ENCODE assay signal across 26 mouse cellular contexts in genomic region chr12:21228650-21229049, GRCm38 (mm10). TPM values are rescaled to one million over a fixed set of nuclear protein-coding genes. Genes with fewer than 3 reads are reported as not detected.
DNase-seq lines count a peak whose midpoint lies in the region; ATAC-seq and TF ChIP-seq lines count a peak whose summit lies in the region.
"Had no signal": no experiment of that assay in that cellular context is flagged by ENCODE, and none has a peak within 500 bp of the region (broad histone marks: within the 10 kb centered on the region; RNA-seq: fewer than 3 reads in every experiment).

No protein-coding gene starts in this region.

- no peak for TF ChIP-seq EP300 in lung, postnatal 0 days (IDR thresholded peaks at IDR 0.05)
- TF ChIP-seq EP300 in liver, embryonic 14.5 days (IDR thresholded peaks at IDR 0.05; ENCODE audit: low read depth) = no peak

- DNase-seq in hindbrain, embryonic 10.5 days (ENCODE audit: low spot score) = no peak
- no peak for DNase-seq in lung, postnatal 0 days (ENCODE audit: low spot score)
- DNase-seq in lung, postnatal 14 days = no peak
- DNase-seq in liver, embryonic 14.5 days (ENCODE audit: low read depth in 3 of 3, low spot score in 3 of 3) = peak in 1 of 3 experiments; percentile 37
- no peak for DNase-seq in kidney, postnatal 4 days
- no peak for DNase-seq in adipocyte (ENCODE audit: low spot score)
- DNase-seq: adrenal gland, adult 8-10 months; cerebellum, adult 11 months; cerebellum, adult 9-10 months; kidney, adult 9 months; kidney, postnatal 14 days; spleen, adult 18-20 months; thymus, adult 18-20 months; thymus, postnatal 25 days had no signal

- H3K9ac ChIP-seq in hindbrain, embryonic 13.5 days = no peak overlapping the region
- no peak overlapping the region for H3K9ac ChIP-seq in lung, postnatal 0 days (replicated peaks; ENCODE audit: low read depth)
- H3K9ac ChIP-seq in liver, embryonic 14.5 days (replicated peaks) = no peak overlapping the region
- H3K9ac ChIP-seq: embryonic facial prominence, embryonic 13.5 days; forebrain, embryonic 15.5 days; hindbrain, embryonic 14.5 days; limb, embryonic 13.5 days; midbrain, embryonic 15.5 days; neural tube, embryonic 15.5 days had no signal

- WGBS in hindbrain, embryonic 13.5 days = 91% methylated on average over 4 of the region's 4 CpGs
- WGBS in hindbrain, embryonic 10.5 days = 97% methylated on average over 4 of the region's 4 CpGs
- 85% methylated on average over 4 of the region's 4 CpGs for WGBS in lung, postnatal 0 days
- 17% methylated on average over 4 of the region's 4 CpGs for WGBS in liver, embryonic 14.5 days (ENCODE audit: insufficient replicate concordance)

- no peaks in the 10 kb centered on the region for H3K9me3 ChIP-seq in hindbrain, embryonic 13.5 days
- H3K9me3 ChIP-seq in hindbrain, embryonic 10.5 days = no peaks in the 10 kb centered on the region
- no peaks in the 10 kb centered on the region for H3K9me3 ChIP-seq in lung, postnatal 0 days (ENCODE audit: low read length)
- no peaks in the 10 kb centered on the region for H3K9me3 ChIP-seq in liver, embryonic 14.5 days (ENCODE audit: control insufficient read depth, low read length)
- H3K9me3 ChIP-seq: embryonic facial prominence, embryonic 13.5 days; forebrain, embryonic 10.5 days; forebrain, embryonic 15.5 days; limb, embryonic 13.5 days; midbrain, embryonic 10.5 days; midbrain, embryonic 15.5 days; neural tube, embryonic 15.5 days had no signal

- ATAC-seq in hindbrain, embryonic 13.5 days (ENCODE audit: low FRiP score) = no peak
- no peak for ATAC-seq in lung, postnatal 0 days
- peak; percentile 45; the same call in 1 of the 2 replicates for ATAC-seq in liver, embryonic 14.5 days (ENCODE audit: insufficient read depth)
- ATAC-seq in megakaryocyte-erythroid progenitor cell, adult 5-6 weeks (replicated peaks; ENCODE audit: low FRiP score, low TSS enrichment, poor library complexity, severe bottlenecking) = peak; percentile 18; the same call in 1 of the 2 replicates
- ATAC-seq: intestine, postnatal 0 days had no signal

- 0 out of 2 replicates have a peak overlapping the region, but pooled peaks have one; percentile 55 for H3K27ac ChIP-seq in hindbrain, embryonic 13.5 days
- H3K27ac ChIP-seq in hindbrain, embryonic 10.5 days = no peak overlapping the region
- H3K27ac ChIP-seq in lung, postnatal 0 days (ENCODE audit: low read length) = peak overlapping the region; percentile 72; the same call in 1 of the 2 replicates
- H3K27ac ChIP-seq in liver, embryonic 14.5 days = peak overlapping the region; percentile 19; the same call in 1 of the 2 replicates
- H3K27ac ChIP-seq: embryonic facial prominence, embryonic 13.5 days; forebrain, embryonic 10.5 days; forebrain, embryonic 15.5 days; limb, embryonic 13.5 days; midbrain, embryonic 10.5 days had no signal

- no peak overlapping the region for H3K4me2 ChIP-seq in hindbrain, embryonic 13.5 days
- no peak overlapping the region for H3K4me2 ChIP-seq in lung, postnatal 0 days (replicated peaks; ENCODE audit: low read depth, low read length)
- H3K4me2 ChIP-seq in liver, embryonic 14.5 days (ENCODE audit: low read depth) = peak overlapping the region; percentile 39
- H3K4me2 ChIP-seq: embryonic facial prominence, embryonic 13.5 days; forebrain, embryonic 15.5 days; hindbrain, embryonic 14.5 days; limb, embryonic 13.5 days; midbrain, embryonic 15.5 days; neural tube, embryonic 15.5 days had no signal

- H3K27me3 ChIP-seq in hindbrain, embryonic 13.5 days = no peaks in the 10 kb centered on the region
- H3K27me3 ChIP-seq in hindbrain, embryonic 10.5 days (ENCODE audit: insufficient read depth, poor library complexity, severe bottlenecking) = no peaks in the 10 kb centered on the region
- H3K27me3 ChIP-seq in lung, postnatal 0 days (replicated peaks; ENCODE audit: insufficient read depth, low read length) = no peaks in the 10 kb centered on the region
- H3K27me3 ChIP-seq in liver, embryonic 14.5 days (ENCODE audit: control insufficient read depth, insufficient read depth, low read length) = no peaks in the 10 kb centered on the region
- H3K27me3 ChIP-seq: embryonic facial prominence, embryonic 13.5 days; forebrain, embryonic 15.5 days; limb, embryonic 13.5 days; midbrain, embryonic 15.5 days; neural tube, embryonic 15.5 days had no signal

- H3K4me3 ChIP-seq in hindbrain, embryonic 13.5 days = no peak overlapping the region
- H3K4me3 ChIP-seq in hindbrain, embryonic 10.5 days = no peak overlapping the region
- no peak overlapping the region for H3K4me3 ChIP-seq in lung, postnatal 0 days (ENCODE audit: low read depth, low read length)
- no peak overlapping the region for H3K4me3 ChIP-seq in liver, embryonic 14.5 days (ENCODE audit: insufficient read depth in 1 of 2, low read depth in 2 of 2, low read length in 2 of 2)
- H3K4me3 ChIP-seq: embryonic facial prominence, embryonic 13.5 days; forebrain, embryonic 10.5 days; forebrain, embryonic 15.5 days; limb, embryonic 13.5 days; midbrain, embryonic 10.5 days; midbrain, embryonic 15.5 days; neural tube, embryonic 15.5 days had no signal

- H3K4me1 ChIP-seq in hindbrain, embryonic 13.5 days (replicated peaks) = peaks cover 25% of the 10 kb centered on the region
- no peaks in the 10 kb centered on the region for H3K4me1 ChIP-seq in hindbrain, embryonic 10.5 days (replicated peaks)
- H3K4me1 ChIP-seq in lung, postnatal 0 days (ENCODE audit: insufficient read depth, low read depth, low read length) = peaks cover 11% of the 10 kb centered on the region; the same call in 1 of the 2 replicates
- peaks cover 24 to 43% of the 10 kb centered on the region in 2 experiments for H3K4me1 ChIP-seq in liver, embryonic 14.5 days (replicated peaks; ENCODE audit: control insufficient read depth in 2 of 2, insufficient read depth in 2 of 2, low read length in 1 of 2)

- peaks cover 54% of the 10 kb centered on the region for H3K36me3 ChIP-seq in hindbrain, embryonic 13.5 days
- peaks cover 76% of the 10 kb centered on the region for H3K36me3 ChIP-seq in hindbrain, embryonic 10.5 days
- 0 out of 2 replicates have a peak, but pooled peaks cover 3% of the 10 kb centered on the region for H3K36me3 ChIP-seq in lung, postnatal 0 days (ENCODE audit: insufficient read depth, low read length)
- no peaks in the 10 kb centered on the region for H3K36me3 ChIP-seq in liver, embryonic 14.5 days (replicated peaks; ENCODE audit: control insufficient read depth, insufficient read depth, low read depth)
- H3K36me3 ChIP-seq: G1E had no signal

- no peak for TF ChIP-seq CTCF in lung, postnatal 0 days (IDR thresholded peaks at IDR 0.05)
- TF ChIP-seq CTCF in liver, embryonic 14.5 days (IDR thresholded peaks at IDR 0.05; ENCODE audit: low read depth) = no peak

RNA-seq across cellular contexts. Expression of gene Cpsf3, which starts 56.5 kb away (rescaled TPM):
- 97.7 and 98.1 TPM in 2 replicates for polyA plus RNA-seq in hindbrain, embryonic 13.5 days (2015; fragmentation: Nextera tagmentation; extraction: Ambion mirVana)
- polyA plus RNA-seq in hindbrain, embryonic 10.5 days (2016; fragmentation: Nextera tagmentation; extraction: Ambion mirVana) = 122 and 139 TPM in 2 replicates
- polyA plus RNA-seq in lung, postnatal 0 days (2015; fragmentation: Nextera tagmentation; extraction: Ambion mirVana) = 65.4 and 69.7 TPM in 2 replicates
- polyA plus RNA-seq in liver, embryonic 14.5 days (2012; rRNA removed) = 17.1 and 23.2 TPM in 2 replicates
- polyA plus RNA-seq in liver, embryonic 14.5 days (2014; fragmentation: Nextera tagmentation; extraction: Ambion mirVana) = 39.3 and 41.1 TPM in 2 replicates
- 126 and 154 TPM in 2 replicates for total RNA-seq in megakaryocyte-erythroid progenitor cell, adult 5-6 weeks (2014; fragmentation: Nextera tagmentation)
- 105 and 107 TPM in 2 replicates for total RNA-seq in megakaryocyte-erythroid progenitor cell, adult 5-6 weeks (2017)

RNA-seq across cellular contexts. Expression of gene Itgb1bp1, which starts 57.4 kb away (rescaled TPM):
- 38.4 TPM in 2 replicates for polyA plus RNA-seq in hindbrain, embryonic 13.5 days (2015; fragmentation: Nextera tagmentation; extraction: Ambion mirVana)
- 44.0 and 45.7 TPM in 2 replicates for polyA plus RNA-seq in hindbrain, embryonic 10.5 days (2016; fragmentation: Nextera tagmentation; extraction: Ambion mirVana)
- polyA plus RNA-seq in lung, postnatal 0 days (2015; fragmentation: Nextera tagmentation; extraction: Ambion mirVana) = 65.5 and 67.6 TPM in 2 replicates
- polyA plus RNA-seq in liver, embryonic 14.5 days (2012; rRNA removed) = 8.9 and 10.8 TPM in 2 replicates
- 22.6 and 22.8 TPM in 2 replicates for polyA plus RNA-seq in liver, embryonic 14.5 days (2014; fragmentation: Nextera tagmentation; extraction: Ambion mirVana)
- total RNA-seq in megakaryocyte-erythroid progenitor cell, adult 5-6 weeks (2014; fragmentation: Nextera tagmentation) = 30.4 and 38.6 TPM in 2 replicates
- 17.6 and 20.4 TPM in 2 replicates for total RNA-seq in megakaryocyte-erythroid progenitor cell, adult 5-6 weeks (2017)

Comparison
In these comparisons a context has a peak if more than half of its experiments do, and no peak if none do; other contexts are left out.
1. ATAC-seq: peak in liver, embryonic 14.5 days (single experiment) and megakaryocyte-erythroid progenitor cell, adult 5-6 weeks (single experiment); none in hindbrain, embryonic 13.5 days (single experiment) and lung, postnatal 0 days (single experiment).